Mouse (Mus musculus) midbrain, embryonic 11.5 days (tissue): ENCODE data around the gene Oaz3. TPM values are rescaled to one million over a fixed set of nuclear protein-coding genes. Genes with fewer than 3 reads are reported as not detected.

Experiments used
- ATAC-seq: fragments of 200-750 bp; cut with Nextera tagmentation; 2 replicates; pipeline ENCODE4 v1.8.0; 2017; ENCODE audit warnings: moderate TSS enrichment, moderate library complexity; ENCODE audit not compliant: low FRiP score
- DNase-seq: peaks from one replicate; pipeline ENCODE4 v3.0.0; 2015; ENCODE audit warnings: low spot score; ENCODE audit errors: missing footprints
- H3K27ac ChIP-seq: fragments of 300-500 bp; sonication (generic); 2 replicates; pipeline ENCODE4 v1.5.1; 2014; ENCODE audit warnings: low read depth, low read length
- H3K27me3 ChIP-seq: fragments of 300-500 bp; sonication (generic); 2 replicates; pipeline ENCODE4 v1.6.1; 2014; ENCODE audit warnings: mild to moderate bottlenecking, low read length, moderate library complexity, mixed read lengths; ENCODE audit not compliant: control insufficient read depth, insufficient read depth
- H3K36me3 ChIP-seq: fragments of 300-500 bp; sonication (generic); 2 replicates; pipeline ENCODE4 v1.6.1; 2014; ENCODE audit warnings: mild to moderate bottlenecking, low read length, moderate library complexity, mixed read lengths; ENCODE audit not compliant: control insufficient read depth, insufficient read depth
- H3K4me1 ChIP-seq: fragments of 300-500 bp; sonication (generic); 2 replicates; pipeline ENCODE4 v1.6.1; 2014; ENCODE audit warnings: low read length; ENCODE audit not compliant: control insufficient read depth, insufficient read depth
- H3K4me2 ChIP-seq: fragments of 300-500 bp; sonication (generic); 2 replicates; pipeline ENCODE4 v1.6.1; 2014; ENCODE audit warnings: mild to moderate bottlenecking, moderate library complexity
- H3K4me3 ChIP-seq: fragments of 300-500 bp; sonication (generic); 2 replicates; pipeline ENCODE4 v1.5.1; 2014; ENCODE audit warnings: low read depth, low read length
- H3K9ac ChIP-seq: fragments of 300-500 bp; sonication (generic); 2 replicates; pipeline ENCODE4 v1.6.1; 2014; ENCODE audit warnings: low read length
- H3K9me3 ChIP-seq: fragments of 300-500 bp; sonication (generic); 2 replicates; pipeline ENCODE4 v1.6.1; 2016; ENCODE audit warnings: low read length; ENCODE audit not compliant: control insufficient read depth
- WGBS: fragments of 180-500 bp; shearing (Covaris S2); extraction: QIAGEN DNeasy Blood & Tissue Kit; methylation state at CpG from one replicate; pipeline ENCODE4 v1.1.7; 2014; 5-methylcytosine and 5-hydroxymethylcytosine counted together
- polyA plus RNA-seq: library from polyadenylated mRNA; unstranded; fragments of >200 nt; fragmentation: Nextera tagmentation; extraction: Ambion mirVana; gene quantifications from 2 replicates; pipeline ENCODE4 v1.2.1, GENCODE M21; 2014

Oaz3 gene
- polyA plus RNA-seq, 1 experiment from 2014 or later = not detected

DNA sequence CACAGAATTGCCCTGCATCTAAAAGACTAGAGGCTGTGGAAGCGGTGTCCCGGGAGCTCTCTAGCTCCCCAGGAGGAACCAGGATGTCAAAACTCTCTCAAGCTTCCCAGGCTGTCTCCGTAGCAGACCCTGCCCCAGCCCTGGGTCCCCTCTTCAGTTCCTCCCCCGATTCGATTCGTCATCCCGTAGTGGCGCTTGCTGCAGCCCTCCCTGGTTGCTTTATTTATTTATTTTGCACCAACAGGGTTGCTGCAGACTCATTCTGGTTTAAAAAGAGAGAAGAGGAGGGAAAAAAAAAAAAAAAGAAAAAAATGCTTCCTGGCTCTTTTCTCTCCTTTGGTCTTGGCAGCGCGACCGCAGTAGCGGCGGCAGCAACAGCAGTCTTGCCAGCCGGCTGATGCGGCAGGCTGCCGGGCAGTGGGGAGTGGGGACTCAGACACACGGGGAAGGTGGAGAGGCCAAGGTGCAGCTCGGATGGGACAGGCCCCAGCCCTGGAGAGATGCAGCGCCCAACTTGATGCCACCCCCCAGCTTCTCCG is 44.7 kb downstream of the Oaz3 start:
- ATAC-seq = peak; percentile 65
- H3K27me3 ChIP-seq = no peaks in the 10 kb centered on the region; the same call in 1 of the 2 replicates
- no peak overlapping the region for H3K27ac ChIP-seq

DNA sequence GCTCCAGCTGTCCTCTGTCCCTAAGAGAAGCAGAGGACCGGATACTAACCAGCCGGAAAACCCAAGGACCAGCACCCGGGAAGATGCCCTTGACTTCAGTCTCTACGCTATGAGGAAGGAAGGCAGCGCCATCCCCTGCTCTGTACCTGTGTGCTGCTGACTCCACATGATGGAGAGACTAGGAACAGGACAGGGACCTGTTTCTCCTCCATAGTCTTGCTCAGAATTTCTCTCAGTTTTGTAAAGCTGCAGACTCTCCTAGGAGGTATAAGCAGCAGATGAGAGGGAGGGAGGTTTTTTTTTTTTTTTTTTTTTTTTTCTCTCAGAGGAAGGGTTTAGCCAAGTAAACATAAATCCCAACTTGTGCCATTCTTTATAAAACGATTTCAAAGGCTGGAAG is 45.5 kb downstream of the Oaz3 start, which contains the start of gene Lingo4:
Gene Lingo4 (plus strand): TSS at position 301 of the 400 bp plus-strand sequence.
- Histone ChIP-seq H3K9me3 (no peaks in the 10 kb centered on the region), H3K27ac (no peak within 1 kb of the TSS), H3K4me3 (peak within 1 kb of the TSS; percentile 31), H3K4me1 (peaks cover 8% of the 10 kb centered on the region), H3K4me2 (peak within 1 kb of the TSS; percentile 56), H3K27me3 (no peaks in the 10 kb centered on the region; the same call in 1 of the 2 replicates), H3K9ac (peak within 1 kb of the TSS; percentile 55), H3K36me3 (no peaks in the 10 kb centered on the region)
- 70% methylated on average over 6 of the region's 6 CpGs for WGBS
- DNase-seq = no peak
- ATAC-seq = no peak

More for the DNA sequence above, 44.7 kb downstream of the Oaz3 start:
- H3K9ac ChIP-seq = peak overlapping the region; percentile 55
- H3K4me2 ChIP-seq = peak overlapping the region; percentile 56
- WGBS = 2% methylated on average over 19 of the region's 20 CpGs
- peak; percentile 95 for DNase-seq
- peak overlapping the region; percentile 31 for H3K4me3 ChIP-seq
- H3K36me3 ChIP-seq = no peaks in the 10 kb centered on the region
- peaks cover 8% of the 10 kb centered on the region for H3K4me1 ChIP-seq
- H3K9me3 ChIP-seq = no peaks in the 10 kb centered on the region

DNA sequence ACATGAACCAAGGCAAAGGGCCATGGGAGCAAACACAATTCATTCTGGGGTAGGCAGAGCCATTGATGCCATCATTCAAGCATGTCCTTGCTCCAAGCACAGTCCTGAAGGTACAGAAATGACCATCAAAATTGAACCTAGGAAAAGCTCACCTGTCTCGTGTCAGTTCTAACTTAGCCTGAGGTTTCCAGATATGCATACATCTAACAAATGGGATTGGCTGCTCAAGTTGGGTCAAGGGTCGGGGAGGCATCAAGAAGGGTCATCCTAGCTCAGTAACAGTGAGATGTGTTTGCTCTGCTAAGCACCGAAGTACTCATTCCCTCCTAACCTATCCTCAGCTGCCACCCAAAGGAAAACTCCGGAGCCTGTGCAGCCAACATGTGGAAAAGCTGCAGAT is 46.9 kb downstream of the Oaz3 start:
- Histone ChIP-seq H3K27ac (no peak overlapping the region), H3K27me3 (no peaks in the 10 kb centered on the region; the same call in 1 of the 2 replicates), H3K4me2 (no peak overlapping the region), H3K9me3 (no peaks in the 10 kb centered on the region), H3K9ac (no peak overlapping the region), H3K4me3 (no peak overlapping the region), H3K4me1 (peaks cover 8% of the 10 kb centered on the region), H3K36me3 (no peaks in the 10 kb centered on the region)
- no peak for ATAC-seq
- 79% methylated on average over 4 of the region's 4 CpGs for WGBS
- no peak for DNase-seq

DNA sequence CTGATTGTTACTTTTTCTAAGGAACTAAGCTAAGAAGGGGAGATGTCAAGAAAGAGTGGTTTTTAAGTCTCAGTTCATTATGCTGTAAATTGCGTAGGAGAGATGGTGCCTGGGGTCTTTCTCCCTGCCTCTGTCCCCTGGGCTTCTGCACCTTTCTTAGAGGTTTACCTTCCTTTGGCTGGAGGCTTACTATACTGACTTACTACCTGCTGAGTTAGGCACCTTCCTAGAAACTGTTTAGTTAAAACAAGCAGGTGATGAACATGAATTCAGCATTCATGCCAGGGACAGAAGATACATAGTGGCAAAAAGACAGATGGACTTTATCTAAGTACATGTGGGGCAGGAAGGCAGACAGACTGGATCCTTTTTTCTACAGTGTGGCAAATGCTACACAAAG is 47.4 kb downstream of the Oaz3 start:
- H3K27ac ChIP-seq = no peak overlapping the region
- DNase-seq (no peak), ATAC-seq (no peak)
- H3K9me3 ChIP-seq = no peaks in the 10 kb centered on the region
- no peaks in the 10 kb centered on the region for H3K36me3 ChIP-seq
- H3K4me2 ChIP-seq = no peak overlapping the region
- H3K4me1 ChIP-seq = peaks cover 8% of the 10 kb centered on the region
- no peak overlapping the region for H3K9ac ChIP-seq
- H3K27me3 ChIP-seq = no peaks in the 10 kb centered on the region
- 79% methylated on average over 1 of the region's 1 CpGs for WGBS
- no peak overlapping the region for H3K4me3 ChIP-seq

DNA sequence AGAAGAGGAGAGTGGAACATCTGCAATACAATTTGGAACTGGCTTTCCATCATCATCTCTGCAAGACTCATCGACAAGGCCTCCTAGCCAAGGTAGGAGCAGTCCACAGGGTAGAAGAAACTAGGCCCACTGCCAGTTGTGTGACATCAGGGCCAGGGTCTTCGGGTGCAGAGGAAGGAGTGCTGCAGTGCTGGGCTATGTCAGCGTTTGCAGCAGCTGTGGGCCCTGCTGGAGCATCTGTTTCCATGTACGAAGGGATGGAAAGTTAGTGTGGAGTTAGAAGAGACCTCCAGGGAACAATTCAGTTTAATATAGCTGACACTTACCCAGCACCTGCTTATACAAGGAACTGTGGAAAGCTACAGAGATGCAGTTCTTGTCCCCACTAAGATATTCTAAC is 50.7 kb downstream of the Oaz3 start:
- DNase-seq = no peak
- 76% methylated on average over 4 of the region's 4 CpGs for WGBS

DNA sequence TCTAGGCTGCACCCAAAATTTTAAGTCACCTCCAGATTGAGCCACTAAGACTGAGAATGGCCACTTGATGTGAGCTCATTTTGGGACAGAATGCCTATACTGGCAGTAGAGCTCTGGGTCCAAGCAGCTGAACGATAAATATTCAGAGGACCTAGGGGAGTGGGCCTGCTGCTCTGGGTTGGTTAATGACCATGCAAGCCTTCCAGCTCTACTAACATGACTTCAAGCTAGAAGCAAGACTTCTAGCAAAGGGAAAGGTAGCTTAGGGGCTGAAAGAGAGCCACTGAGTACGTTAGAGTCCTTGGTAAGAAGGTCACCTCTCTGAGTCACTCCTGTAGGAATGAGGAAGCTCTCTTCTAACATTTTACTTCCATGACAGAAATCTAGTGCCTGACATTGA is 51.6 kb downstream of the Oaz3 start:
- Histone ChIP-seq H3K4me1 (no peaks in the 10 kb centered on the region), H3K4me2 (no peak overlapping the region), H3K36me3 (no peaks in the 10 kb centered on the region), H3K27ac (no peak overlapping the region), H3K4me3 (no peak overlapping the region), H3K27me3 (no peaks in the 10 kb centered on the region), H3K9ac (no peak overlapping the region), H3K9me3 (no peaks in the 10 kb centered on the region)
- DNase-seq (no peak), ATAC-seq (no peak)
- 91% methylated on average over 2 of the region's 2 CpGs for WGBS

More for the DNA sequence above, 50.7 kb downstream of the Oaz3 start:
- no peak overlapping the region for H3K27ac ChIP-seq
- no peaks in the 10 kb centered on the region for H3K4me1 ChIP-seq
- no peak for ATAC-seq
- no peak overlapping the region for H3K4me3 ChIP-seq
- H3K27me3 ChIP-seq = no peaks in the 10 kb centered on the region
- no peaks in the 10 kb centered on the region for H3K9me3 ChIP-seq
- H3K4me2 ChIP-seq = no peak overlapping the region
- no peak overlapping the region for H3K9ac ChIP-seq
- H3K36me3 ChIP-seq = no peaks in the 10 kb centered on the region

DNA sequence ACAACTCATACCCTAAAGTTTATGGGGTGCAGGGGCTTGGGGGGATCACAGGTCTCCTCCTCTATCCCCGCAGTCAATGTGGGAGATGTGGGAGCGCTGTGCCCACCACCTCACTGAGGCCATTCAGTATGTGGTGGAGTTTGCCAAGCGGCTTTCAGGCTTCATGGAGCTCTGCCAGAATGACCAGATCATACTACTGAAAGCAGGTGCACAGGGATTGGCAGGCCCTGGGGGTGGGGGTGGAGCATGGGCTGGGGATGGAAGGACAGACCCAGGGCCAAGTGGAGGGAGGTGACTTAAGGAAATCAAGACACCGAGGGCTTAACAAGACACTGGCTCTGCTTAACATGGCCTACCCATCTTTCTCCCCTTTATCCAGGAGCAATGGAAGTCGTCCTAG is 52.7 kb downstream of the Oaz3 start:
- H3K4me1 ChIP-seq = no peaks in the 10 kb centered on the region
- no peak overlapping the region for H3K9ac ChIP-seq
- H3K4me2 ChIP-seq = no peak overlapping the region
- no peaks in the 10 kb centered on the region for H3K27me3 ChIP-seq
- no peak overlapping the region for H3K27ac ChIP-seq
- WGBS = 85% methylated on average over 5 of the region's 5 CpGs
- no peak for ATAC-seq
- DNase-seq = no peak
- H3K4me3 ChIP-seq = no peak overlapping the region
- H3K36me3 ChIP-seq = no peaks in the 10 kb centered on the region
- no peaks in the 10 kb centered on the region for H3K9me3 ChIP-seq

DNA sequence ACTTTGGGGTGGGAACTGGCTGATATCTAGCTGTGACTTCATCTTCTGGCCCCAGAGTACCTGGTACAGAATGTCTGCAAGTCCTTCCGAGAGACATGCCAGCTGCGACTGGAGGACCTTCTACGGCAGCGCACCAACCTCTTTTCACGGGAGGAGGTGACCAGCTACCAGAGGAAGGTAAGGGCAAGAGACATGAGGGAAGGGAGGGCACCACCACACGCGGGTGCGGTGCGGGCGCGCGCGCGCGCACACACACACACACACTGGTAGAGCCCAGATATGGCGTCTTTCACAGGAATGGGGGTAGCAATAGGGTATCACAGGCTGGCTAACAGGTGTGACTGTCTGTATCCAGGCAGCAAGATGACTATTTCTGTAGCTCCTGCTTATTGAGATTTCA is 54.3 kb downstream of the Oaz3 start:
- Histone ChIP-seq H3K36me3 (no peaks in the 10 kb centered on the region), H3K4me3 (no peak overlapping the region), H3K4me2 (no peak overlapping the region), H3K27me3 (no peaks in the 10 kb centered on the region), H3K9me3 (no peaks in the 10 kb centered on the region), H3K27ac (no peak overlapping the region), H3K9ac (no peak overlapping the region), H3K4me1 (no peaks in the 10 kb centered on the region)
- ATAC-seq = no peak
- WGBS = 91% methylated on average over 16 of the region's 16 CpGs
- DNase-seq = no peak

DNA sequence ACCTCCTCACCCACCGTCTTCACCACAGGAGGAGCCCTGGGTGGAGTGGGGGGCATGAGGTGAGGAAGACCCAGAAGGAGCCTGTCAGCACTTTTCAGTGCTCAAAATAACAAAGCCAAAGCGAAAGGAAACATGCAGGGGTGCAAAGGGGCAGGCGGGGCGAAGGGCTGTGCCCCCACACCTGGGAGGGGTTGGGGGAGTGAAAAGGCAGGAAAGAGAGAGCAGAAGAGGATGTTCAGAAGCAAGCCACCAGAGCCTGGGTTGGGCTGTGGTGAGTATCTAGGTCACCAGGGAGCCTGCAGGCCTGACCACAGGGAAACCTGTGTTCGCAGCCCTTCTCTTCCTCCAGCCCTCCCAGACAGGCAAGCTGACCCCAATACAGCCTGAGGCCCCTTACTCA is 55.7 kb downstream of the Oaz3 start:
- no peaks in the 10 kb centered on the region for H3K9me3 ChIP-seq
- H3K4me2 ChIP-seq = no peak overlapping the region
- no peak overlapping the region for H3K4me3 ChIP-seq
- DNase-seq (no peak), ATAC-seq (no peak)
- H3K4me1 ChIP-seq = no peaks in the 10 kb centered on the region
- H3K27me3 ChIP-seq = no peaks in the 10 kb centered on the region
- H3K36me3 ChIP-seq = no peaks in the 10 kb centered on the region
- H3K9ac ChIP-seq = no peak overlapping the region
- WGBS = 85% methylated on average over 5 of the region's 5 CpGs
- H3K27ac ChIP-seq = no peak overlapping the region
